Mouse (Mus musculus): ENCODE data around the gene Olfr535.
"Not testable (repeated sequence)": the region's sequence is repeated elsewhere in the genome, so short reads cannot be mapped to it uniquely, and the experiment has no call there.

Olfr535 gene

DNA sequence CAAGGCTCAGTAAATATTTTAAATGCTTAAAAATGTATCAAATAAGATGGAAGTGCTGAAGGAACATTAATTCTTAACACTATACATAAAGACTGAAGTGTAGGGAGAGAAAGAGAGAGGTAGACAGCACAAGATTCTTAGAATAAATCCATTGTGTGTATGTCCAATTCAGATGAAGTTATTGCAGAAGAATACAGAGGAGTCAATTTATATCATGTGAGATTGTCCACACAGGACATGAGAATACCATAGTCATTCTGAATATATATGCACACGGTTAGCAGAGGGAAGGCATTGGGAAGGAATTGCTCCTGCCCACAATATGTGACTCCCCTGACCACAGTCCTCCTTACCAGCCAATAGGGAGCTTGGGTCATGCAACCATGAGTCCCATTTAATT is at the start of gene Olfr535:
Gene Olfr535, plus strand, starts transcription at position 301 of the 400 bp plus-strand sequence.
- no peak for DNase-seq

DNA sequence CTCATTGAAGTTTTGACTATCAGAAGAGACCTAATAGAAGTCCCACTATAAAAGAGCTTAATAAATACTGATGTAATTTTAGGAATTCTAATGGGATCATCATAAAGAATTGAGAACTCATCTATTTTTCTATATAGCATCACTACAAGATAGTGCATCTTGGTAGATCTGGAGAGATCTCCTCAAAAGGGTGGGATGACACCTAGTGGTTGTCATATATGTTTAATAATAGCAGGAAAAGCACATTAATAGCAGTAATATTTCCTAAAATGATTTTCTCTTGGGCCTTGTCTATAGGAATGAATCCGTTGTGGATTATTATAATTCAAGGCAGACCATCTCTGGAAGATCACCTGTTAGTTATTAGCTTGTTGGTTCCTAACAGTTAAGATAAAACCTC is 40.9 kb upstream of the Olfr535 start:
- DNase-seq = no peak

DNA sequence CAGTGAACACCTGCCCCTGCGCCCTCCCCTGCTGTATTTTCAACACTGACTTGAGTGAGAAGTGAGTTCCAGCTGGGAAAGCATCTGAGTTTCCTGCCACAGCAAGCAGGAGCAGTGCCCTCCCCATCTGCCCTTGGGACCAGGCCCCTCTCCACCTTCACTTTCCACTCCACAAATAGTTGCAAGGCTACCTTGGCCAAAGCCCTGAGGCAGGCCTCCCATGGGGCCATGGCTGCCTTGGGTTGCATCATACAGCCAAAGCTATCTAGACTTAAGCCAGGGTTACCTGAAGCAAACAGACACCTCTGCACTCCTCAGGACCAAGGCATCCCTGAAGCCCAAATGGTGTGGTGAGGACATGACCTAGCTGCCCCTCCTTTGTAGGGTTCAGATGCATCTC is 20.9 kb upstream of the Olfr535 start, which contains the start of gene Olfr533:
Gene Olfr533, plus strand, starts transcription at position 301 of the 400 bp plus-strand sequence.
- not testable (repeated sequence) for DNase-seq

DNA sequence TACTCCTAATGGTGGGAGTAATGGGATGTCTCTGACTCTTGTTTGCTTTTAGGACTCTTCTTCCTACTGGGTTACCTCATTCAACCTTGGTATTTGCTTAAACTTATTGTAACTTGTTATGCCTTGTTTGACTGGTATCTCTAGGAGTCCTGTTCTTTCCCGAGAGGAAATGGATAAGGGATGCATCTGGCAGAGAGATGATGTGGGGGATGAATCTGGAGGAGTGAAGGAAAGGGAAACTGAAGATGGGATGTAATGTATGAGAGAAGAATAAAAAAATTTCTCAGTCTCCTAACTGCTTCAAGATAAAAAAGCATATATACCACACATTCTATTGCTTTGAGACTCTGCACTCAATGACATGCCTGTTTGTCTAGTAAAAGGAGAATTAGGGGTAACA is 6.1 kb upstream of the Olfr535 start:
- no peak for DNase-seq

DNA sequence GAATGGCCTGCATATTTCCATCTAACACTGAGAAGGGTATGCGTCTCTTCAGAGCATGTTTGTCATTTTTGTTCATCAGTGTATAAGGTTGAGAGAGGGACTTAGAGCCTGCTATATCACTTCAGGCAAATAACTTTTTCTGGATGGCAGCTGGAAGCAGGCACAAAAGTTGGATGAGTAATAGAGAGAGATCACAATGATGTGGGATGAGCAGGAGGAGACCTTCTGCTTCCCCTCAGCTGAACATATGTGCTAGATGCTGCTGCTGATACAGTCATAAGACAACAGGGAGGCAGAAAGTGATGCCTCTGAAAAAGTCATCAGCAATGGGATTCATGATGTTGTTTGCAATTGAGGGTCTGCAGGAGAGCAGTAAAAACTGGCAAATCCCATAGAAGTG is 5.3 kb upstream of the Olfr535 start:
- DNase-seq = no peak

DNA sequence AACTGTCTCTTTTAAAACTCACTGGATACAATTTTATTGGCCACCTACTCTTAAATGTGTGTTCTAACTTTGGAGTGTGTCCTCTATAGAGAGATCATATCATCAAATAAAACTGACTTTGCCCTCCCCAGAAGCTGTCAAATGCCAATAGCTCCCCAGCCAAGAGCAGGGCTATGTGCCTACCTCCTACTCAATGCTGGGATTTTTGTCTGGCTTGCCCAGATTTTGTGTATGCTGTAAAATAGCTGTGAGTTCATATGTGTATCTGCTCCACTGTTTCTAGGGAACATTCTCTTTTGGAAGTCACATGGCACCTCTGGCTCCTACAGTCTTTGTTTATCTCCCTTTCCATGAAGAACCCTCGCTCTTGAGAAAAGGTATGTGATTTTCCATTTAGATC is 5.0 kb downstream of the Olfr535 start:
- DNase-seq = no peak

DNA sequence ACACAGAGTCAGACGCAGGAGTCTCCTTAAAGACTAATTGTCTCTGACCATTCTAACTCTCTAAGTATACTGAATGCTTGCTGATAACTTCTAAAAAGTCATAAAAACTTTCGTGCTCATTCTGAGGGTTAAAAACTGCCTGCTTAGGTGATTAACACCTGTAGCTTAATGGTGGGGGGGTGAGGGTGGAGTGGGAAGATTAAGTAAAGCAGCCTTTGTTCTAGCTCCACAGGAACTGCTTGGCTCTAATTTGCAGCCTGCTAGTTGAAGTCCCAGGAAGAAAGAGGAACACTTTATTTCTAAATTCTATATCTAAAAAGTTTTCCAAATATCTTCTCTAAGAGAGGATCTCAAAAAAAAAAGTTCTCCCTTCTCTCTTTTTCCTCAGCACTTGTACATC is 10.2 kb downstream of the Olfr535 start:
- DNase-seq = no peak

DNA sequence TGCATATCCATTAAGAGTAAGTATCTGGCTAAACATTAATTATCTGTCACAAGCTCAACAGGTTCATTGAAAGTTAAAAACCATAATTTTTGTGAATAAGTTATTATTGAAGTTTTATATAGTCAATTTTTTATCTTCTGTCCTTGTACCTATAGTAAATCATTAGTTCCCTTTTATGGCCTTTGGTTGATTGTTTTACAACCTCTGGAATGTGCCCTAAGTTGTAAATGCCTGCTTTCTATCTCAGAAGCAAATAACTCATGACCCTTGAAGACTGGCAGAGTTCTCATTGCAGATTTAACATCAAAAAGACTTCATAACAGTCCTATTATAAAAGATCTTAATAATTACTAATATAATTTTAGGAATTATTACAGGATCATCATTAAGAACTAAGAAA is 10.7 kb downstream of the Olfr535 start:
- no peak for DNase-seq

DNA sequence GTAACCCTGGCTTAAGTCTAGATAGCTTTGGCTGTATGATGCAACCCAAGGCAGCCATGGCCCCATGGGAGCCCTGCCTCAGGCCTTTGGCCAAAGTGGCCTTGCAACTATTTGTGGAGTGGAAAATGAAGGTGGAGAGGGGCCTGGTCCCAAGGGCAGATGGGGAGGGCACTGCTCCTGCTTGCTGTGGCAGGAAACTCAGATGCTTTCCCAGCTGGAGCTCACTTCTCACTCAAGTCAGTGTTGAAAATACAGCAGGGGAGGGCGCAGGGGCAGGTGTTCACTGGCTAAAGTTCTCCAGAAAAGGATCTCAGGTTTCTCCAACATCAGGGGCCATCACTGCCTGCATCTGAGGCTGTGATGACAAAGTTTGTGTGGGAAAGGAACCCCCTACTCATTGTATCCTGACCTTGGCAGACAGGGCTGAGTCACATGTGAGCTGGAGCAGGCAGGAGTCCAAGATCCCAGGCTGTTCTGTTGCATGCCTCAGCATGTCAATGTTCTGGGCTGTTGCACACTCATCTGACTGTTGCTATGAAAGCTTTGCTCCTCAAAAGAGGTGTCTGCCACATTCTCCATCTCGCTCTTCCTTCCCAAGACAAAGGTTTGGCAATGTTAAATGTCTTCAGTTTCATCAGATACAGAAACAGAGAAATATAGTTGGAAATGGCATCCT is 23.5 kb downstream of the Olfr535 start, which contains the start of gene Olfr536:
Gene Olfr536, minus strand, starts transcription at position 51 of the 676 bp plus-strand sequence.
- not testable (repeated sequence) for DNase-seq

DNA sequence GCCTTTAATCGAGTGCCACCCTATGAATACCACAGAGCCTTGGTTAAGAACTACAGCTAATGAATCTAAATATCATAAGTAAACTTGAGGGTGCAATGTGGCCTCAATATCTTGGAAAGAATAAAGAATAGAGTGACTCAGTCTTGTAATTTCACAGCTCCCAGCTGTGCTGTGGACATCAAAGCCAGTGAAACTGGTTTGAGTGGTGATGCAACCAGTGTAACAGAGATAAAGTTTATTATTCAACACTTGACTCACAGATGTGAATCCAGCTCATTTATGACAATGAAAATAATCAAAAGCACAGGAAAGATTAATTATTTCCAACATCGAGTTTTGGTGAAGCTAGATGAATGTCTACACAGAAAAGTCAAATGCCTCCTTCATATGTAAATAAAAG is 55.7 kb downstream of the Olfr535 start:
- DNase-seq = no peak
